Mouse (Mus musculus) heart, postnatal 0 days (tissue): ENCODE results near the gene Slc45a2.

Source experiments
- CTCF ChIP-seq: IDR thresholded peaks from 2 replicates; pipeline ENCODE4 v1.5.1; 2016; ENCODE audit warnings: antibody characterized with exemption, control low read depth, low read depth
- EP300 ChIP-seq: IDR thresholded peaks from 2 replicates; pipeline ENCODE4 v1.6.1; 2016; ENCODE audit warnings: antibody characterized with exemption, low read depth

- TF ChIP-seq CTCF: no peak
- TF ChIP-seq EP300: no peak
Observed at GRCm38 (mm10) chr15:11037711-11038110, 37.2 kb downstream of the Slc45a2 start, which contains the start of gene Rxfp3.
